Mouse (Mus musculus) olfactory bulb, adult 2 months (tissue): ENCODE measurements around the gene Glis2.

Experiments
- CTCF ChIP-seq: fragments of 200-500 bp; IDR thresholded peaks from 2 replicates; pipeline ENCODE4 v1.5.1; 2012; ENCODE audit warnings: low read depth, mild to moderate bottlenecking, low read length, moderate library complexity; ENCODE audit not compliant: insufficient read depth
- POLR2A ChIP-seq: fragments of 200-500 bp; IDR thresholded peaks from 2 replicates; pipeline ENCODE4 v1.6.1; 2012; ENCODE audit warnings: mild to moderate bottlenecking, low read depth, low read length, moderate library complexity; ENCODE audit not compliant: insufficient read depth

DNA sequence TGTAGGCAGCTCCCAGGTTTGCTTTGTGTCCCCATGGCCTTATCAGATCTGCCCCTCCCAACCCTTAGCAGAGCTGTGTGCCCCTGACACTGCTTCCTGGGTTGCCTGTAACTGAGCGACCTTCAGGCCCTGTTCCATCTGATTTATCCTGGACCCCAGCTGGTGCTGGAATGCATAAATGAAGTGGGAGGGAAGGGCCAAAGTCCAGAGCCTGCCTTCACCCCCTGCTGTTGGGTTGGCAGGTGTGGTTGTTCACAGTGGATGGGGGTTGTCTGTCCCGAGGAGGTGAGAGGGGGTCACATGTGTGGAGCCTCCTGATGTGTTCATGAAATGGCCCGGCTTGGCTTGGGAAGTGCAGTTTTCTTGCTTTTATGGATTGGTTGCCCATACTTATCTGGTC lies 7.7 kb downstream of the Glis2 start:
- TF ChIP-seq CTCF (no peak), POLR2A (no peak)
